Mouse (Mus musculus) G1E (cell line): ENCODE data around the gene Ctnnb1. TPM values are rescaled to one million over a fixed set of nuclear protein-coding genes. Genes with fewer than 3 reads are reported as not detected.
"Not testable (repeated sequence)": the region's sequence is repeated elsewhere in the genome, so short reads cannot be mapped to it uniquely, and the experiment has no call there.

ENCODE experiments used
- ATAC-seq: 2 replicates; pipeline ENCODE4 v1.8.0; 2016; ENCODE audit warnings: mild to moderate bottlenecking; ENCODE audit not compliant: insufficient number of reproducible peaks, poor library complexity, low FRiP score, severe bottlenecking; ENCODE audit errors: extremely low read depth
- DNase-seq: peaks from one replicate; pipeline ENCODE4 v3.0.0; 2012; ENCODE audit warnings: low spot score
- H3K27me3 ChIP-seq: 2 replicates; pipeline ENCODE4 v1.6.1; 2012; ENCODE audit warnings: mild to moderate bottlenecking, low read length, inconsistent platforms; ENCODE audit not compliant: insufficient read depth
- H3K36me3 ChIP-seq: replicated peaks from 2 replicates; pipeline ENCODE3; 2012; ENCODE audit warnings: mild to moderate bottlenecking, inconsistent platforms
- H3K4me1 ChIP-seq: 2 replicates; pipeline ENCODE4 v1.6.1; 2012; ENCODE audit warnings: low read depth, low read length, inconsistent platforms, mixed read lengths; ENCODE audit not compliant: insufficient read depth
- H3K4me3 ChIP-seq: 2 replicates; pipeline ENCODE4 v1.5.1; 2012; ENCODE audit warnings: low read depth, mild to moderate bottlenecking, inconsistent platforms, low read length, moderate library complexity, mixed read lengths
- H3K9me3 ChIP-seq: replicated peaks from 2 replicates; pipeline ENCODE4 v1.6.1; 2012; ENCODE audit warnings: inconsistent platforms
- CTCF ChIP-seq: IDR thresholded peaks from 2 replicates; pipeline ENCODE4 v1.5.1; 2012; ENCODE audit warnings: low read depth, low read length, inconsistent platforms, mixed read lengths
- GATA1 ChIP-seq: IDR thresholded peaks from 2 replicates; pipeline ENCODE4 v1.6.1; 2012; ENCODE audit warnings: borderline replicate concordance, low read length, inconsistent platforms, mixed read lengths
- GATA2 ChIP-seq: IDR thresholded peaks from 2 replicates; pipeline ENCODE4 v1.6.1; 2012; ENCODE audit warnings: low read depth, low read length, inconsistent platforms, borderline replicate concordance
- POLR2AphosphoS5 ChIP-seq: IDR thresholded peaks from 2 replicates; pipeline ENCODE4 v1.6.1; 2012; ENCODE audit warnings: low read depth, low read length, inconsistent platforms; ENCODE audit not compliant: insufficient replicate concordance
- TAL1 ChIP-seq: conservative IDR thresholded peaks from 2 replicates; pipeline ENCODE4 v1.6.1; 2012; ENCODE audit warnings: low read depth, low read length, inconsistent platforms, mixed read lengths
- polyA plus RNA-seq: library from polyadenylated mRNA; stranded (reverse); fragments of >175 nt; gene quantifications from 2 replicates; pipeline ENCODE4 v1.2.3, GENCODE M21; 2012
- total RNA-seq, 2 experiments: library from RNA; stranded (forward) in 1 of 2; stranded (reverse) in 1 of 2; fragments of 200-1000 nt in 1 of 2; fragments of >200 nt in 1 of 2; fragmentation: Nextera tagmentation in 1 of 2; gene quantifications; 2 replicates each; pipeline ENCODE4 v1.2.3; 2014 to 2017

The Ctnnb1 gene
- total and polyA plus RNA-seq, 3 experiments, result 60.1 to 628 (median 233) TPM

- DNase-seq, result no peak
- peaks cover 28% of the 10 kb centered on the region for H3K27me3 ChIP-seq
- H3K36me3 ChIP-seq, result no peaks in the 10 kb centered on the region
- H3K9me3 ChIP-seq, result no peaks in the 10 kb centered on the region
- no peak for ATAC-seq
- no peak overlapping the region for H3K4me3 ChIP-seq
- H3K4me1 ChIP-seq, result no peaks in the 10 kb centered on the region
- TF ChIP-seq TAL1 (no peak), GATA1 (no peak), GATA2 (no peak), POLR2AphosphoS5 (no peak), CTCF (no peak)
These were observed 28.4 kb upstream of the Ctnnb1 start for GRCm38 (mm10) chr9:120900338-120901274.

- H3K4me3 ChIP-seq, result no peak overlapping the region
- ATAC-seq (no peak), DNase-seq (no peak)
- H3K36me3 ChIP-seq, result no peaks in the 10 kb centered on the region
- H3K9me3 ChIP-seq, result no peaks in the 10 kb centered on the region
- peaks cover 28% of the 10 kb centered on the region for H3K27me3 ChIP-seq
- H3K4me1 ChIP-seq, result no peaks in the 10 kb centered on the region
- TF ChIP-seq CTCF (no peak), TAL1 (no peak), GATA2 (no peak), GATA1 (no peak), POLR2AphosphoS5 (no peak)
These were observed 26.5 kb upstream of the Ctnnb1 start for GRCm38 (mm10) chr9:120902562-120902961.

GRCm38 (mm10) chr9:120908461-120908860, 20.6 kb upstream of the Ctnnb1 start:
- TF ChIP-seq GATA1, result no peak
- no peak for TF ChIP-seq TAL1
- no peak for TF ChIP-seq POLR2AphosphoS5
- TF ChIP-seq GATA2, result no peak
- TF ChIP-seq CTCF, result no peak
- Histone ChIP-seq H3K27me3 (peaks cover 12% of the 10 kb centered on the region), H3K4me3 (no peak overlapping the region), H3K4me1 (no peaks in the 10 kb centered on the region), H3K9me3 (no peaks in the 10 kb centered on the region), H3K36me3 (no peaks in the 10 kb centered on the region)
- DNase-seq (no peak), ATAC-seq (no peak)

GRCm38 (mm10) chr9:120913152-120913551, 15.9 kb upstream of the Ctnnb1 start:
- H3K4me1 ChIP-seq, result no peaks in the 10 kb centered on the region
- TF ChIP-seq GATA2 (no peak), TAL1 (no peak), CTCF (no peak), GATA1 (no peak), POLR2AphosphoS5 (no peak)
- ATAC-seq (no peak), DNase-seq (no peak)
- H3K36me3 ChIP-seq, result no peaks in the 10 kb centered on the region
- peaks cover 4% of the 10 kb centered on the region; the same call in 1 of the 2 replicates for H3K9me3 ChIP-seq
- H3K4me3 ChIP-seq, result no peak overlapping the region
- peaks cover 4% of the 10 kb centered on the region; the same call in 1 of the 2 replicates for H3K27me3 ChIP-seq

- H3K4me3 ChIP-seq, result no peak overlapping the region
- peaks cover 4% of the 10 kb centered on the region; the same call in 1 of the 2 replicates for H3K9me3 ChIP-seq
- TF ChIP-seq GATA1 (no peak), CTCF (no peak), GATA2 (no peak), TAL1 (no peak), POLR2AphosphoS5 (no peak)
- H3K27me3 ChIP-seq, result peaks cover 4% of the 10 kb centered on the region; the same call in 1 of the 2 replicates
- H3K36me3 ChIP-seq, result no peaks in the 10 kb centered on the region
- no peak for DNase-seq
- H3K4me1 ChIP-seq, result peaks cover 7% of the 10 kb centered on the region
- ATAC-seq, result no peak
These were observed 14.6 kb upstream of the Ctnnb1 start for GRCm38 (mm10) chr9:120914429-120914828.

GRCm38 (mm10) chr9:120914877-120915459, 14.0 kb upstream of the Ctnnb1 start:
- Histone ChIP-seq H3K4me1 (peaks cover 8% of the 10 kb centered on the region), H3K9me3 (peaks cover 4% of the 10 kb centered on the region; the same call in 1 of the 2 replicates), H3K36me3 (no peaks in the 10 kb centered on the region), H3K27me3 (peaks cover 4% of the 10 kb centered on the region; the same call in 1 of the 2 replicates), H3K4me3 (no peak overlapping the region; the same call in 1 of the 2 replicates)
- TF ChIP-seq GATA1, result no peak
- TF ChIP-seq POLR2AphosphoS5, result no peak
- TF ChIP-seq TAL1, result no peak
- TF ChIP-seq GATA2, result no peak
- peak; percentile 9; the same call in 1 of the 2 replicates for TF ChIP-seq CTCF
- DNase-seq (no peak), ATAC-seq (peak; percentile 49; the same call in 1 of the 2 replicates)

GRCm38 (mm10) chr9:120917619-120918018, 11.4 kb upstream of the Ctnnb1 start:
- not testable (repeated sequence) for H3K4me3 ChIP-seq, H3K36me3 ChIP-seq, DNase-seq, H3K9me3 ChIP-seq, ATAC-seq
- peaks cover 11% of the 10 kb centered on the region for H3K4me1 ChIP-seq
- H3K27me3 ChIP-seq, result peaks cover 12% of the 10 kb centered on the region
